In the genomic region with DNA sequence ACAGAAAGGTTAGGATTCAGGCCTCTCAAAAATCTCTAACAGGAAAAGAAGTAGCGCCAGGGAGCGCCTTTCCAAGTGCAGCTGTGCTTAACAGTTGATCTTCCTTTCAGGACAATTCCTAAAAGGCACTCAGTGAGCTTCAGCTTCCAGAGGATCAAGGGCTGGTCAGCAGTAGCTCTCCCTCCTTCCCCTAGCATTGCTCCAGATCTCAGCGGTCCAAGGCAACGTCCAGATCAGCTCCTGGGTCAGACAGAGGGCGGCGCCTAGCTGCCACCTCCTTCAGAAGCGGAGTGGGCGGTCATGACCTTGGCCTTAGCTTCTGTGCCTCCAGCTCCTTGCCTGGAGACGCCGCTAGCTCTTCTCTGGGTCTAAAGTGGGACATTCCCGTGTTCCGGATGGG, we compare ENCODE assay signal across 8 mouse cellular contexts. TPM values are rescaled to one million over a fixed set of nuclear protein-coding genes. Genes with fewer than 3 reads are reported as not detected.
A peak's percentile ranks its signal among the peaks of the same experiment; 100 is the strongest.
DNase-seq lines count a peak whose midpoint lies in the region; ATAC-seq and TF ChIP-seq lines count a peak whose summit lies in the region.

No protein-coding gene starts in this region.

- 50% methylated on average over 12 of the region's 12 CpGs for WGBS in liver, adult 2 months
- 13% methylated on average over 12 of the region's 12 CpGs for WGBS in liver, embryonic 11.5 days
- 4% methylated on average over 12 of the region's 12 CpGs for WGBS in heart, embryonic 11.5 days (ENCODE audit: insufficient replicate concordance)
- 8% methylated on average over 12 of the region's 12 CpGs for WGBS in limb, embryonic 11.5 days

- H3K4me3 ChIP-seq in liver, adult 2 months (ENCODE audit: insufficient read depth, low read depth, low read length), result no peak overlapping the region
- H3K4me3 ChIP-seq in liver, embryonic 11.5 days (ENCODE audit: low read depth, low read length), result no peak overlapping the region
- H3K4me3 ChIP-seq in brown adipose tissue, adult 24 weeks (ENCODE audit: insufficient read depth, low read depth, low read length), result peak overlapping the region; percentile 29
- no peak overlapping the region for H3K4me3 ChIP-seq in heart, embryonic 11.5 days (ENCODE audit: low read depth, low read length)
- no peak overlapping the region for H3K4me3 ChIP-seq in limb, embryonic 11.5 days (ENCODE audit: low read depth, low read length)

- H3K4me2 ChIP-seq in liver, embryonic 11.5 days, result no peak overlapping the region
- H3K4me2 ChIP-seq in heart, embryonic 11.5 days, result peak overlapping the region; percentile 48
- no peak overlapping the region for H3K4me2 ChIP-seq in limb, embryonic 11.5 days (ENCODE audit: low read depth, severe bottlenecking)

- H3K27me3 ChIP-seq in liver, adult 2 months (ENCODE audit: control insufficient read depth, insufficient read depth, low read length), result no peaks in the 10 kb centered on the region
- peaks cover 68% of the 10 kb centered on the region for H3K27me3 ChIP-seq in liver, embryonic 11.5 days (replicated peaks; ENCODE audit: control insufficient read depth, insufficient read depth, low read length)
- no peaks in the 10 kb centered on the region; the same call in 1 of the 2 replicates for H3K27me3 ChIP-seq in heart, embryonic 11.5 days (ENCODE audit: control insufficient read depth, insufficient read depth, low read length)
- H3K27me3 ChIP-seq in limb, embryonic 11.5 days (ENCODE audit: control insufficient read depth, insufficient read depth, low read length), result peaks cover 11% of the 10 kb centered on the region

- peaks cover 5% of the 10 kb centered on the region for H3K4me1 ChIP-seq in liver, adult 2 months (ENCODE audit: control insufficient read depth, insufficient read depth, low read length)
- no peaks in the 10 kb centered on the region for H3K4me1 ChIP-seq in liver, embryonic 11.5 days (replicated peaks; ENCODE audit: control insufficient read depth, insufficient read depth, low read length)
- peaks cover 15% of the 10 kb centered on the region for H3K4me1 ChIP-seq in brown adipose tissue, adult 24 weeks (ENCODE audit: control insufficient read depth, insufficient read depth, insufficient read length, low read length)
- H3K4me1 ChIP-seq in heart, embryonic 11.5 days (ENCODE audit: control insufficient read depth, insufficient read depth, low read length), result peaks cover 16% of the 10 kb centered on the region
- peaks cover 18% of the 10 kb centered on the region for H3K4me1 ChIP-seq in limb, embryonic 11.5 days (ENCODE audit: control insufficient read depth, insufficient read depth, low read length)

- no peaks in the 10 kb centered on the region for H3K9me3 ChIP-seq in liver, embryonic 11.5 days (ENCODE audit: control insufficient read depth, low read length)
- H3K9me3 ChIP-seq in heart, embryonic 11.5 days (replicated peaks; ENCODE audit: control insufficient read depth, low read length), result no peaks in the 10 kb centered on the region
- no peaks in the 10 kb centered on the region for H3K9me3 ChIP-seq in limb, embryonic 11.5 days (ENCODE audit: control insufficient read depth, low read length)

- TF ChIP-seq POLR2A in liver, adult 2 months (IDR thresholded peaks at IDR 0.05; ENCODE audit: extremely low read depth, insufficient read depth, low read length), result no peak

- no peaks in the 10 kb centered on the region for H3K79me2 ChIP-seq in liver, adult 2 months (ENCODE audit: control insufficient read depth, insufficient read depth, low read length)

- 0 out of 2 replicates have a peak, but pooled peaks have one; percentile 2 for TF ChIP-seq CTCF in liver, adult 2 months (IDR thresholded peaks at IDR 0.05; ENCODE audit: low read depth, low read length)

- no peak overlapping the region for H3K27ac ChIP-seq in liver, adult 2 months (replicated peaks; ENCODE audit: insufficient read depth, low read depth, low read length)
- H3K27ac ChIP-seq in liver, embryonic 11.5 days (ENCODE audit: low read depth, low read length), result no peak overlapping the region
- peak overlapping the region; percentile 96 for H3K27ac ChIP-seq in brown adipose tissue, adult 24 weeks (replicated peaks; ENCODE audit: low read depth, low read length)
- H3K27ac ChIP-seq in heart, embryonic 11.5 days (ENCODE audit: low read depth, low read length), result no peak overlapping the region
- no peak overlapping the region for H3K27ac ChIP-seq in limb, embryonic 11.5 days (replicated peaks; ENCODE audit: low read depth, low read length)

- peak overlapping the region; percentile 11 for H3K9ac ChIP-seq in liver, adult 2 months (ENCODE audit: low read depth, low read length)
- no peak overlapping the region for H3K9ac ChIP-seq in liver, embryonic 11.5 days (ENCODE audit: low read depth, low read length)
- peak overlapping the region; percentile 23; the same call in 1 of the 2 replicates for H3K9ac ChIP-seq in heart, embryonic 11.5 days (ENCODE audit: low read depth, low read length)
- peak overlapping the region; percentile 18; the same call in 1 of the 2 replicates for H3K9ac ChIP-seq in limb, embryonic 11.5 days (ENCODE audit: low read length)

- no peak for ATAC-seq in liver, embryonic 11.5 days (replicated peaks; ENCODE audit: low FRiP score)
- ATAC-seq in heart, embryonic 11.5 days (replicated peaks; ENCODE audit: insufficient number of reproducible peaks, low FRiP score, low TSS enrichment), result no peak
- ATAC-seq in limb, embryonic 11.5 days (ENCODE audit: insufficient number of reproducible peaks, low FRiP score, low TSS enrichment, low read depth), result no peak
- ATAC-seq in monocyte, adult 5-6 weeks (replicated peaks; ENCODE audit: insufficient number of reproducible peaks, low FRiP score, low TSS enrichment, poor library complexity, severe bottlenecking), result no peak

- peak; percentile 32 for DNase-seq in liver, adult 2 months (ENCODE audit: extremely low read depth, low read depth, low spot score)
- DNase-seq in liver, embryonic 11.5 days (ENCODE audit: low spot score), result no peak
- peak; percentile 45 for DNase-seq in limb, embryonic 11.5 days (ENCODE audit: low spot score)
- no peak for DNase-seq in frontal cortex, postnatal 25 days (ENCODE audit: low spot score in 2 of 2)
- DNase-seq in thymus, postnatal 10 days (ENCODE audit: low spot score in 2 of 2), result no peak

- no peaks in the 10 kb centered on the region for H3K36me3 ChIP-seq in liver, adult 2 months (ENCODE audit: control insufficient read depth, insufficient read depth, low read length)
- H3K36me3 ChIP-seq in liver, embryonic 11.5 days (ENCODE audit: control insufficient read depth, insufficient read depth, low read length), result no peaks in the 10 kb centered on the region
- no peaks in the 10 kb centered on the region for H3K36me3 ChIP-seq in heart, embryonic 11.5 days (ENCODE audit: control insufficient read depth, insufficient read depth, low read length)
- H3K36me3 ChIP-seq in limb, embryonic 11.5 days (ENCODE audit: control insufficient read depth, insufficient read depth, low read length), result no peaks in the 10 kb centered on the region

RNA-seq across cellular contexts. Expression of a gene that starts 18.3 kb away (rescaled TPM):
- total RNA-seq in liver, adult 2 months (2014; rRNA removed), result 12.5 and 20.0 TPM in 2 replicates
- polyA plus RNA-seq in liver, adult 2 months (2012; rRNA removed), result 31.7 and 32.2 TPM in 2 replicates
- polyA plus RNA-seq in liver, embryonic 11.5 days (2014; fragmentation: Nextera tagmentation; extraction: Ambion mirVana), result 8.7 and 11.3 TPM in 2 replicates
- polyA plus RNA-seq in brown adipose tissue, adult 24 weeks (2012; ENCODE audit: insufficient read depth, insufficient read length, missing spikeins), result 43.3 and 74.8 TPM in 2 replicates
- 27.5 and 33.7 TPM in 2 replicates for polyA plus RNA-seq in heart, embryonic 11.5 days (2014; fragmentation: Nextera tagmentation; extraction: Ambion mirVana)
- 27.6 and 32.1 TPM in 2 replicates for polyA plus RNA-seq in limb, embryonic 11.5 days (2014; fragmentation: Nextera tagmentation; extraction: Ambion mirVana)
- total RNA-seq in monocyte, adult 5-6 weeks (2017), result 0.67 to 2.1 TPM (median 0.75 TPM) in 3 replicates

RNA-seq across cellular contexts. Expression of a gene that starts 23.6 kb away (rescaled TPM):
- not detected in 2 replicates for total RNA-seq in liver, adult 2 months (2014; rRNA removed)
- not detected in 2 replicates for polyA plus RNA-seq in liver, adult 2 months (2012; rRNA removed)
- polyA plus RNA-seq in liver, embryonic 11.5 days (2014; fragmentation: Nextera tagmentation; extraction: Ambion mirVana), result 0.60 and 0.68 TPM in 2 replicates
- polyA plus RNA-seq in brown adipose tissue, adult 24 weeks (2012; ENCODE audit: insufficient read depth, insufficient read length, missing spikeins), result not detected in 2 replicates
- polyA plus RNA-seq in heart, embryonic 11.5 days (2014; fragmentation: Nextera tagmentation; extraction: Ambion mirVana), result 0.72 and 0.73 TPM in 2 replicates
- polyA plus RNA-seq in limb, embryonic 11.5 days (2014; fragmentation: Nextera tagmentation; extraction: Ambion mirVana), result 8.0 and 10.1 TPM in 2 replicates
- not detected in 3 replicates for total RNA-seq in monocyte, adult 5-6 weeks (2017)

Comparison
In these comparisons a context has a peak if more than half of its experiments do, and no peak if none do; other contexts are left out.
1. DNase-seq: peak in liver, adult 2 months (single experiment) and limb, embryonic 11.5 days (single experiment); none in liver, embryonic 11.5 days (single experiment), frontal cortex, postnatal 25 days (0 of 2) and thymus, postnatal 10 days (0 of 2).